Comparison of ENCODE assay signal across 8 mouse cellular contexts in the genomic region with DNA sequence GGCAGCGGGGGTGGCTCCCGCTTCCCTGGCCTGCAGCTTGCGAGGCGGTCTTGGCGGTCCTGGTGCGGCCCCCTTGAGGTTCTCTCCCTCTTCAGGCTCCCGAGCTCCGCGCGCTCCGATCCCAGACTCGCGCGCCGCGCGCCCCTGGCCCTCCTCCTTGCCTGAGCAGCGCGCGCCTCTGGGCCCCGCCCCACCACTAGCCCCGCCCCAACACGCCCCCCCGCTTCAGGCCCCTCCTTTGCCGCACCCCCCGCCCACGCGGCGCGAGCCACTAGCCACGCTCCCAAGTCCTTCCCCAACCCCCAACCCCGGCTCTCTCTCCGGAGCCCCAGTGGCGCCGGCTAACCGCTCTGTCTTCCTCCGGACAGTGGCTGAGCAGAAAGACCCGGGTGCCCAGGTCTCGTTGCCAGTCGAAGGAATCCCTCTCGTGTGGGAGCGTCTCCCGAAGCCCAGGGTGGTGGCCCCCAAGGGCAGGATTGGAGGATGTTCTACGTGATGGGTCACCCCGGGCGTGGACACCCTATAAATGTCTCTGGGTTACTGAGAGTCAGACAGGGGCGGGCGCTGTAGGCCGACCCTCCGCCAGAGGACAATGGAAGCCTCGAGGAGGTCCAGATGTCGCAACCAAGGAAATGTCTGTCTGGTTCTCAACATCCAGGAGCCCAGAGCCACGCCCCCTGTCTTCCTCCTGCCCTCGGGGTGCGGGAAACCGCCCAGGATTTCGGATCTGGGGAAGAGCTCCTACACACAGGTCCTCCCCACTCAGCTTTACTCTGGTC. TPM values are rescaled to one million over a fixed set of nuclear protein-coding genes. Genes with fewer than 3 reads are reported as not detected.
DNase-seq lines count a peak whose midpoint lies in the region; ATAC-seq and TF ChIP-seq lines count a peak whose summit lies in the region.

No protein-coding gene starts in this region.

- intact Hi-C loops in gastrocnemius, adult 2 months (cut with DNase I): no loop called here
- intact Hi-C loops in left cerebral cortex, adult 2 months (cut with DNase I): no loop called here

- POLR2A ChIA-PET in Patski (lab: Charles Lee): interaction anchor here (0.6 to 1.3 kb wide), 2 partner anchors 11 to 14 kb away, joined by 3 to 4 read pairs; no protein-coding TSS in a partner anchor

- H3K4me2 ChIP-seq in hindbrain, postnatal 0 days (ENCODE audit: low read depth, low read length): peak overlapping the region; percentile 88

- peak overlapping the region; percentile 89 for H3K4me3 ChIP-seq in gastrocnemius, adult 2 months
- H3K4me3 ChIP-seq in hindbrain, postnatal 0 days (ENCODE audit: low read length): peak overlapping the region; percentile 83
- H3K4me3 ChIP-seq in left cerebral cortex, adult 2 months: peak overlapping the region; percentile 87
- peak overlapping the region; percentile 47 for H3K4me3 ChIP-seq in macrophage (ENCODE audit: inconsistent target)

- DNase-seq in Patski (ENCODE audit: low read depth, low spot score): peak; percentile 44
- peak; percentile 74 to 88 for DNase-seq in cerebellum, postnatal 25 days
- peak; percentile 91 for DNase-seq in gastrocnemius, adult 2 months
- DNase-seq in hindbrain, postnatal 0 days (ENCODE audit: low spot score): peak; percentile 93
- peak; percentile 85 to 86 for DNase-seq in left cerebral cortex, adult 2 months (ENCODE audit: extremely low spot score in 1 of 2, low spot score in 2 of 2)
- DNase-seq in right cerebral cortex, adult 18-20 months: peak; percentile 88
- peak; percentile 59 for DNase-seq in urinary bladder, adult 2 months (ENCODE audit: low spot score)

- H3K27ac ChIP-seq in gastrocnemius, adult 2 months: peak overlapping the region; percentile 85
- H3K27ac ChIP-seq in hindbrain, postnatal 0 days: peak overlapping the region; percentile 82
- H3K27ac ChIP-seq in left cerebral cortex, adult 2 months: peak overlapping the region; percentile 50
- H3K27ac ChIP-seq in macrophage: peak overlapping the region; percentile 75

- peaks cover 44% of the 10 kb centered on the region for H3K79me2 ChIP-seq in macrophage (ENCODE audit: inconsistent target)

- no peaks in the 10 kb centered on the region; the same call in 1 of the 2 replicates for H3K4me1 ChIP-seq in hindbrain, postnatal 0 days (ENCODE audit: insufficient read depth, low read length)

- no peak for TF ChIP-seq CTCF in Patski (IDR thresholded peaks at IDR 0.05)
- TF ChIP-seq CTCF in gastrocnemius, adult 2 months (IDR thresholded peaks at IDR 0.05): peak; percentile 2; the same call in 1 of the 2 replicates
- TF ChIP-seq CTCF in hindbrain, postnatal 0 days (IDR thresholded peaks at IDR 0.05; ENCODE audit: low read depth): no peak; the same call in 1 of the 2 replicates
- no peak; the same call in 1 of the 2 replicates for TF ChIP-seq CTCF in left cerebral cortex, adult 2 months (IDR thresholded peaks at IDR 0.05)

- ATAC-seq in Patski: peak; percentile 56
- peak; percentile 84 for ATAC-seq in hindbrain, postnatal 0 days

- under 1% methylated on average over 49 of the region's 57 CpGs for WGBS in hindbrain, postnatal 0 days
- WGBS in macrophage (ENCODE audit: missing documents): 1% methylated on average over 53 of the region's 57 CpGs

- CTCF ChIA-PET in Patski (lab: Charles Lee): interaction anchor here (1.3 to 2.6 kb wide), 2 partner anchors 19 to 43 kb away, joined by 5 to 11 read pairs; no protein-coding TSS in a partner anchor

- in situ Hi-C loops in Patski (cut with MboI; ENCODE audit: low pct_unique_long_range_greater_than_20kb): loop anchor here (5.0 kb wide), 1 partner anchor 48 kb away; a partner anchor contains a TSS

- peak overlapping the region; percentile 82 for H3K9ac ChIP-seq in hindbrain, postnatal 0 days (replicated peaks; ENCODE audit: low read length)

- H3K27me3 ChIP-seq in Patski: no peaks in the 10 kb centered on the region
- H3K27me3 ChIP-seq in hindbrain, postnatal 0 days (ENCODE audit: insufficient read depth, low read length): no peaks in the 10 kb centered on the region

- no peaks in the 10 kb centered on the region for H3K36me3 ChIP-seq in hindbrain, postnatal 0 days (ENCODE audit: insufficient read depth, low read length)
- H3K36me3 ChIP-seq in macrophage (ENCODE audit: inconsistent target): no peaks in the 10 kb centered on the region

- H3K9me3 ChIP-seq in hindbrain, postnatal 0 days (ENCODE audit: low read length): no peaks in the 10 kb centered on the region

RNA-seq across cellular contexts. Expression of a gene that starts 1.4 kb away (rescaled TPM):
- polyA plus RNA-seq in Patski (2021): 8.3 TPM
- 1 to 10 TPM; 2.4 to 3.0 TPM for total RNA-seq in gastrocnemius, adult 2 months (2021)
- 41.7 and 49.6 TPM in 2 replicates for total RNA-seq in hindbrain, postnatal 0 days (2014; rRNA removed)
- polyA plus RNA-seq in hindbrain, postnatal 0 days (2015; fragmentation: Nextera tagmentation; extraction: Ambion mirVana): 14.4 and 15.3 TPM in 2 replicates
- 1 to 10 TPM; 7.4 to 9.4 TPM for total RNA-seq in left cerebral cortex, adult 2 months (2021)
- 100 to 1,000 TPM in 8 of 26 experiments, 10 to 100 TPM in 18; 23.0 to 202 (median 62.8) TPM for total RNA-seq in macrophage (2018; cell fraction: chromatin; rRNA removed)
- total RNA-seq in macrophage (2018; cell fraction: cytosol; rRNA removed): 10 to 100 TPM in 25 of 26 experiments, 1 to 10 TPM in 1; 9.4 to 40.7 (median 15.7) TPM
- 10 to 100 TPM; 11.7 to 91.7 (median 41.6) TPM for total RNA-seq in macrophage (2018; cell fraction: nucleus; rRNA removed)
- 11.6 to 27.4 TPM (median 14.5 TPM) in 3 replicates for polyA plus RNA-seq in macrophage (2018)
- 1.8 and 2.2 TPM in 2 replicates for polyA plus RNA-seq in urinary bladder, adult 2 months (2012; rRNA removed)

RNA-seq across cellular contexts. Expression of a gene that starts 46.2 kb away (rescaled TPM):
- polyA plus RNA-seq in Patski (2021): 63.4 TPM
- total RNA-seq in gastrocnemius, adult 2 months (2021): 10 to 100 TPM; 20.3 to 23.6 TPM
- 11.2 and 15.1 TPM in 2 replicates for total RNA-seq in hindbrain, postnatal 0 days (2014; rRNA removed)
- polyA plus RNA-seq in hindbrain, postnatal 0 days (2015; fragmentation: Nextera tagmentation; extraction: Ambion mirVana): 58.7 and 59.0 TPM in 2 replicates
- 10 to 100 TPM; 34.7 to 37.7 TPM for total RNA-seq in left cerebral cortex, adult 2 months (2021)
- total RNA-seq in macrophage (2018; cell fraction: chromatin; rRNA removed): 10 to 100 TPM; 17.4 to 43.3 (median 26.6) TPM
- 10 to 100 TPM; 11.5 to 41.4 (median 26.0) TPM for total RNA-seq in macrophage (2018; cell fraction: cytosol; rRNA removed)
- total RNA-seq in macrophage (2018; cell fraction: nucleus; rRNA removed): 10 to 100 TPM; 10.2 to 32.9 (median 18.7) TPM
- polyA plus RNA-seq in macrophage (2018): 12.4 to 58.1 TPM (median 23.3 TPM) in 3 replicates
- 20.8 and 23.3 TPM in 2 replicates for polyA plus RNA-seq in urinary bladder, adult 2 months (2012; rRNA removed)

Comparison
In these comparisons a context has a peak if more than half of its experiments do, and no peak if none do; other contexts are left out.
1. Peak in every context shown above with its lines: DNase-seq, ATAC-seq, H3K4me3 ChIP-seq and H3K27ac ChIP-seq.